21 mouse cellular contexts compared by ENCODE assay signal in the genomic region with DNA sequence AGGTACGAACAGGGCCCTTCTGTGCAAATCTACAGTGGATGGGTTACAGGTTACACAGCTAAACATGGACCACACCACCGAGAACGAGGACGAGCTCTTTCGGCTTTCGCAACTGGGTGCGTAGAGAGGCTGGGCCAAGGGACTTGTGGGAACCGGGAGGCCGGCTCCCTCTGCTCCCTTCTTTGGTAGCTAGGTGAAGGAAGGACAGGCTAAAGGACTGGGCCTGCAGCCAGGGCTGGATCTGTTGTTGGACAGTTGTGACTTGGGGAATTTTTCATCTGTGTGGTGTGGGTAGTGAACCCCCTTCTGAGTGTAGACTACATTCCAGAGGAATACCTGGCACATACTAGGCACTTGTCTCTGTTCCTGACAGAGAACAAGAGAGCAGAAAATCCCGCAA. TPM values are rescaled to one million over a fixed set of nuclear protein-coding genes. Genes with fewer than 3 reads are reported as not detected.
DNase-seq lines count a peak whose midpoint lies in the region; ATAC-seq lines count a peak whose summit lies in the region.
"Had no signal": no experiment of that assay in that cellular context is flagged by ENCODE, and none has a peak within 500 bp of the region (broad histone marks: within the 10 kb centered on the region; RNA-seq: fewer than 3 reads in every experiment).

No protein-coding gene starts in this region.

- no peaks in the 10 kb centered on the region for H3K27me3 ChIP-seq in lung, embryonic 16.5 days (ENCODE audit: control insufficient read depth, insufficient read depth, low read depth, low read length)
- H3K27me3 ChIP-seq in heart, embryonic 15.5 days, result no peaks in the 10 kb centered on the region
- H3K27me3 ChIP-seq in stomach, embryonic 16.5 days (ENCODE audit: control insufficient read depth, insufficient read depth, low read length), result no peaks in the 10 kb centered on the region
- H3K27me3 ChIP-seq: forebrain, embryonic 12.5 days; limb, embryonic 13.5 days; liver, embryonic 12.5 days; megakaryocyte, embryonic 14.5 days had no signal

- no peak overlapping the region for H3K4me2 ChIP-seq in lung, embryonic 16.5 days (ENCODE audit: low read depth, low read length)
- no peak overlapping the region for H3K4me2 ChIP-seq in heart, embryonic 15.5 days
- H3K4me2 ChIP-seq in stomach, embryonic 16.5 days (ENCODE audit: low read depth, low read length), result no peak overlapping the region
- H3K4me2 ChIP-seq: forebrain, embryonic 12.5 days; limb, embryonic 13.5 days; liver, embryonic 12.5 days; lung, embryonic 14.5 days had no signal

- H3K4me3 ChIP-seq in lung, embryonic 16.5 days (ENCODE audit: low read length), result no peak overlapping the region
- H3K4me3 ChIP-seq in heart, embryonic 15.5 days, result no peak overlapping the region
- H3K4me3 ChIP-seq in stomach, embryonic 16.5 days (replicated peaks; ENCODE audit: low read length), result no peak overlapping the region
- H3K4me3 ChIP-seq: forebrain, embryonic 12.5 days; limb, embryonic 13.5 days; liver, embryonic 12.5 days; megakaryocyte, embryonic 14.5 days had no signal

- H3K36me3 ChIP-seq in lung, embryonic 16.5 days (ENCODE audit: control insufficient read depth, insufficient read depth, low read length), result peaks cover 39% of the 10 kb centered on the region
- peaks cover 56% of the 10 kb centered on the region for H3K36me3 ChIP-seq in heart, embryonic 15.5 days
- peaks cover 19% of the 10 kb centered on the region; the same call in 1 of the 2 replicates for H3K36me3 ChIP-seq in stomach, embryonic 16.5 days (ENCODE audit: control insufficient read depth, insufficient read depth, low read length)

- no peak overlapping the region for H3K9ac ChIP-seq in lung, embryonic 16.5 days (ENCODE audit: low read length)
- H3K9ac ChIP-seq in heart, embryonic 15.5 days, result no peak overlapping the region
- H3K9ac ChIP-seq in stomach, embryonic 16.5 days (ENCODE audit: low read length), result no peak overlapping the region
- H3K9ac ChIP-seq: forebrain, embryonic 12.5 days; limb, embryonic 13.5 days; liver, embryonic 12.5 days; lung, embryonic 14.5 days had no signal

- no peaks in the 10 kb centered on the region for H3K9me3 ChIP-seq in lung, embryonic 16.5 days (ENCODE audit: control insufficient read depth, low read length)
- no peaks in the 10 kb centered on the region for H3K9me3 ChIP-seq in heart, embryonic 15.5 days (replicated peaks)
- H3K9me3 ChIP-seq in stomach, embryonic 16.5 days (replicated peaks; ENCODE audit: control insufficient read depth, low read length), result no peaks in the 10 kb centered on the region
- H3K9me3 ChIP-seq: forebrain, embryonic 12.5 days; limb, embryonic 13.5 days; liver, embryonic 12.5 days; megakaryocyte, embryonic 14.5 days had no signal

- peak overlapping the region; percentile 16; the same call in 1 of the 2 replicates for H3K27ac ChIP-seq in lung, embryonic 16.5 days (ENCODE audit: low read length)
- H3K27ac ChIP-seq in heart, embryonic 15.5 days, result peak overlapping the region; percentile 70
- H3K27ac ChIP-seq in stomach, embryonic 16.5 days (ENCODE audit: low read length), result peak overlapping the region; percentile 22; the same call in 1 of the 2 replicates
- H3K27ac ChIP-seq: forebrain, embryonic 12.5 days; limb, embryonic 13.5 days; liver, embryonic 12.5 days had no signal

- intact Hi-C loops in heart, postnatal 25 days (cut with DNase I), result no loop called here

- ATAC-seq in lung, embryonic 16.5 days (ENCODE audit: low read depth), result no peak
- peak; percentile 43; the same call in 1 of the 2 replicates for ATAC-seq in heart, embryonic 15.5 days (replicated peaks; ENCODE audit: insufficient number of reproducible peaks, insufficient read depth, low FRiP score, low read depth)
- no peak for ATAC-seq in stomach, embryonic 16.5 days (ENCODE audit: insufficient read depth, low FRiP score)
- ATAC-seq: CD4-positive, CD25-positive, alpha-beta regulatory T cell, adult 4 months; intestine, postnatal 0 days; liver, embryonic 12.5 days had no signal

- 82% methylated on average over 10 of the region's 10 CpGs for WGBS in lung, embryonic 16.5 days
- WGBS in heart, embryonic 15.5 days, result 71% methylated on average over 10 of the region's 10 CpGs
- WGBS in stomach, embryonic 16.5 days, result 81% methylated on average over 10 of the region's 10 CpGs

- peak; percentile 59 to 63 for DNase-seq in heart, adult 18-20 months
- DNase-seq in heart, postnatal 25 days (ENCODE audit: low spot score), result no peak
- no peak for DNase-seq in lung, postnatal 14 days
- DNase-seq in frontal cortex, postnatal 10 days (ENCODE audit: low spot score in 2 of 2), result no peak
- DNase-seq: adrenal gland, postnatal 25 days; cerebellum, adult 9-10 months; gastrocnemius, postnatal 36 days; kidney, postnatal 25 days; layer of hippocampus, postnatal 36 days; lung, embryonic 14.5 days; midbrain, embryonic 14.5 days had no signal

- 0 out of 2 replicates have a peak, but pooled peaks cover under 1% of the 10 kb centered on the region for H3K4me1 ChIP-seq in lung, embryonic 16.5 days (replicated peaks; ENCODE audit: control insufficient read depth, insufficient read depth, low read length)
- peaks cover 17% of the 10 kb centered on the region for H3K4me1 ChIP-seq in heart, embryonic 15.5 days (replicated peaks)
- peaks cover 3% of the 10 kb centered on the region; the same call in 1 of the 2 replicates for H3K4me1 ChIP-seq in stomach, embryonic 16.5 days (ENCODE audit: control insufficient read depth, insufficient read depth, low read length)
- H3K4me1 ChIP-seq: forebrain, embryonic 12.5 days had no signal

RNA-seq across cellular contexts. Expression of a gene that starts 19.7 kb away (rescaled TPM):
- 10 to 100 TPM; 14.8 to 18.4 TPM for total RNA-seq in heart, adult 18-20 months (2021)
- 10 to 100 TPM; 23.7 to 26.5 TPM for total RNA-seq in heart, postnatal 25 days (2021)
- polyA plus RNA-seq in lung, embryonic 16.5 days (2015; fragmentation: Nextera tagmentation; extraction: Ambion mirVana), result 31.5 and 33.5 TPM in 2 replicates
- polyA plus RNA-seq in heart, embryonic 15.5 days (2015; fragmentation: Nextera tagmentation; extraction: Ambion mirVana), result 25.0 and 33.6 TPM in 2 replicates
- 29.3 and 35.6 TPM in 2 replicates for polyA plus RNA-seq in stomach, embryonic 16.5 days (2015; fragmentation: Nextera tagmentation; extraction: Ambion mirVana)

RNA-seq across cellular contexts. Expression of a gene that starts 20.9 kb away (rescaled TPM):
- 1 to 10 TPM; 4.3 to 5.2 TPM for total RNA-seq in heart, adult 18-20 months (2021)
- 1 to 10 TPM; 1.5 to 1.6 TPM for total RNA-seq in heart, postnatal 25 days (2021)
- polyA plus RNA-seq in lung, embryonic 16.5 days (2015; fragmentation: Nextera tagmentation; extraction: Ambion mirVana), result 3.9 and 4.3 TPM in 2 replicates
- polyA plus RNA-seq in heart, embryonic 15.5 days (2015; fragmentation: Nextera tagmentation; extraction: Ambion mirVana), result 0.93 and 2.5 TPM in 2 replicates
- polyA plus RNA-seq in stomach, embryonic 16.5 days (2015; fragmentation: Nextera tagmentation; extraction: Ambion mirVana), result 8.7 and 10.5 TPM in 2 replicates
- total RNA-seq: hematopoietic stem cell, adult 5-6 weeks had no signal

Comparison
In these comparisons a context has a peak if more than half of its experiments do, and no peak if none do; other contexts are left out.
1. DNase-seq: peak in heart, adult 18-20 months (2 of 2); none in heart, postnatal 25 days (single experiment), lung, postnatal 14 days (single experiment) and frontal cortex, postnatal 10 days (0 of 2).
2. H3K27ac ChIP-seq: peak in every context shown above with its lines; median percentile 70 in heart, embryonic 15.5 days; 22 in stomach, embryonic 16.5 days; 16 in lung, embryonic 16.5 days.